Mouse (Mus musculus): ENCODE measurements around the gene B4galt5.

GRCm38 (mm10) chr2:167345508-167346164, 3.3 kb downstream of the B4galt5 start:
- TF ChIP-seq CTCF (IDR thresholded peaks at IDR 0.05; ENCODE audit: control insufficient read depth, insufficient read depth, insufficient replicate concordance, low read depth, low read length) (no peak), POLR2A (IDR thresholded peaks at IDR 0.05; ENCODE audit: control insufficient read depth, low read depth, low read length) (no peak)
